Mouse (Mus musculus) CH12.LX (cell line): Measurements from ENCODE around the gene Procr. TPM values are rescaled to one million over a fixed set of nuclear protein-coding genes. Genes with fewer than 3 reads are reported as not detected.

Experiments used
- DNase-seq: peaks from one replicate; pipeline ENCODE4 v3.0.0-alpha.2; 2013; ENCODE audit errors: extremely low read depth
- H3K27ac ChIP-seq: 2 replicates; pipeline ENCODE4 v1.5.1; 2012; ENCODE audit warnings: low read depth, mild to moderate bottlenecking, control low read depth, moderate library complexity; ENCODE audit not compliant: insufficient read depth
- H3K27me3 ChIP-seq: replicated peaks from 2 replicates; pipeline ENCODE3; 2012; ENCODE audit warnings: inconsistent platforms
- H3K36me3 ChIP-seq, 2 experiments: replicated peaks in 1 of 2; 2 replicates each; pipeline versions ENCODE3 to v1.6.1; 2012; ENCODE audit warnings: inconsistent platforms in 1 of 2, low read length in 1 of 2, mild to moderate bottlenecking in 1 of 2, mixed read lengths in 1 of 2, moderate library complexity in 1 of 2; ENCODE audit not compliant: control insufficient read depth in 1 of 2, insufficient read depth in 1 of 2
- H3K4me1 ChIP-seq, 2 experiments: 2 replicates each; pipeline ENCODE4 v1.6.1; 2012; ENCODE audit warnings: inconsistent platforms in 1 of 2, moderate library complexity in 1 of 2; ENCODE audit not compliant: insufficient read depth in 2 of 2, control insufficient read depth in 1 of 2
- H3K4me2 ChIP-seq: 2 replicates; pipeline ENCODE4 v1.6.1; 2012; ENCODE audit warnings: low read depth, mild to moderate bottlenecking, control low read depth; ENCODE audit not compliant: poor library complexity, insufficient read depth, severe bottlenecking
- H3K4me3 ChIP-seq, 3 experiments: fragments of 150-350 bp in 1 of 3; sonication (generic) in 1 of 3; replicated peaks in 1 of 3; 2 replicates each; pipeline versions ENCODE3 to v1.5.1; 2011 to 2012; ENCODE audit warnings: low read depth in 2 of 3, low read length in 2 of 3, mild to moderate bottlenecking in 2 of 3, moderate library complexity in 2 of 3, control low read depth in 1 of 3, improper control_type of control experiment in 1 of 3, inconsistent platforms in 1 of 3, mixed read lengths in 1 of 3; ENCODE audit not compliant: poor library complexity in 1 of 3
- H3K79me2 ChIP-seq: replicated peaks from 2 replicates; pipeline ENCODE4 v1.6.1; 2012; ENCODE audit warnings: mild to moderate bottlenecking, moderate library complexity; ENCODE audit not compliant: control insufficient read depth, poor library complexity, insufficient read depth, severe bottlenecking; ENCODE audit errors: extremely low read depth
- H3K9ac ChIP-seq: 2 replicates; pipeline ENCODE4 v1.6.1; 2012; ENCODE audit warnings: low read depth, mild to moderate bottlenecking, control low read depth, moderate library complexity; ENCODE audit not compliant: insufficient read depth
- H3K9me3 ChIP-seq: replicated peaks from 2 replicates; pipeline ENCODE3; 2012; ENCODE audit warnings: low read length, inconsistent platforms, mixed read lengths
- CHD1 ChIP-seq: IDR thresholded peaks from 2 replicates; pipeline ENCODE4 v1.6.1; 2012; ENCODE audit warnings: low read depth, low read length, improper control_type of control experiment, inconsistent platforms
- E2F4 ChIP-seq: IDR thresholded peaks from 2 replicates; pipeline ENCODE4 v1.6.1; 2011; ENCODE audit warnings: low read depth, low read length, improper control_type of control experiment; ENCODE audit not compliant: insufficient replicate concordance
- EP300 ChIP-seq: IDR thresholded peaks from 2 replicates; pipeline ENCODE4 v1.6.1; 2011; ENCODE audit warnings: low read length, improper control_type of control experiment
- GABPA ChIP-seq: IDR thresholded peaks from 2 replicates; pipeline ENCODE4 v1.6.1; 2012; ENCODE audit warnings: low read depth, low read length, improper control_type of control experiment, inconsistent platforms; ENCODE audit not compliant: insufficient replicate concordance
- JUND ChIP-seq: conservative IDR thresholded peaks from 2 replicates; pipeline ENCODE4 v1.6.1; 2011; ENCODE audit warnings: low read depth, low read length, improper control_type of control experiment
- KAT2A ChIP-seq: IDR thresholded peaks from 2 replicates; pipeline ENCODE4 v1.6.1; 2012; ENCODE audit warnings: low read length, improper control_type of control experiment, inconsistent platforms; ENCODE audit not compliant: insufficient replicate concordance
- MAFK ChIP-seq: IDR thresholded peaks from 2 replicates; pipeline ENCODE4 v1.6.1; 2011; ENCODE audit warnings: low read length, improper control_type of control experiment; ENCODE audit not compliant: insufficient replicate concordance
- MAX ChIP-seq: IDR thresholded peaks from 2 replicates; pipeline ENCODE4 v1.6.1; 2011; ENCODE audit warnings: low read length, improper control_type of control experiment
- MXI1 ChIP-seq: IDR thresholded peaks from 2 replicates; pipeline ENCODE4 v1.6.1; 2011; ENCODE audit warnings: mild to moderate bottlenecking, low read depth, low read length, improper control_type of control experiment
- NELFE ChIP-seq: IDR thresholded peaks from 2 replicates; pipeline ENCODE4 v1.6.1; 2011; ENCODE audit warnings: low read depth, low read length, improper control_type of control experiment
- NRF1 ChIP-seq: IDR thresholded peaks from 2 replicates; pipeline ENCODE4 v1.6.1; 2014; ENCODE audit warnings: low read depth, mild to moderate bottlenecking, inconsistent platforms, low read length, improper control_type of control experiment, moderate library complexity
- PAX5 ChIP-seq: IDR thresholded peaks from 2 replicates; pipeline ENCODE4 v1.6.1; 2012; ENCODE audit warnings: low read length, inconsistent platforms, mixed read lengths
- POLR2A ChIP-seq: IDR thresholded peaks from 2 replicates; pipeline ENCODE4 v1.6.1; 2011; ENCODE audit warnings: low read depth, mild to moderate bottlenecking, improper control_type of control experiment, low read length
- RAD21 ChIP-seq: IDR thresholded peaks from 2 replicates; pipeline ENCODE4 v1.6.1; 2011; ENCODE audit warnings: low read depth, mild to moderate bottlenecking, low read length, improper control_type of control experiment, moderate library complexity
- RCOR1 ChIP-seq: conservative IDR thresholded peaks from 2 replicates; pipeline ENCODE4 v1.6.1; 2012; ENCODE audit warnings: low read depth, mild to moderate bottlenecking, inconsistent platforms, low read length, improper control_type of control experiment
- SIN3A ChIP-seq: IDR thresholded peaks from 2 replicates; pipeline ENCODE4 v1.6.1; 2012; ENCODE audit warnings: low read length, improper control_type of control experiment, inconsistent platforms
- TBP ChIP-seq: conservative IDR thresholded peaks from 2 replicates; pipeline ENCODE4 v1.6.1; 2011; ENCODE audit warnings: low read depth, low read length, improper control_type of control experiment
- USF1 ChIP-seq: IDR thresholded peaks from 2 replicates; pipeline ENCODE4 v1.6.1; 2014; ENCODE audit warnings: low read depth, mild to moderate bottlenecking, inconsistent platforms, low read length, improper control_type of control experiment
- ZMIZ1 ChIP-seq: IDR thresholded peaks from 2 replicates; pipeline ENCODE4 v1.6.1; 2012; ENCODE audit warnings: low read depth, mild to moderate bottlenecking, inconsistent platforms, low read length, improper control_type of control experiment
- ZNF384 ChIP-seq: IDR thresholded peaks from 2 replicates; pipeline ENCODE4 v1.6.1; 2012; ENCODE audit warnings: low read depth, low read length, improper control_type of control experiment, inconsistent platforms
- dilution Hi-C: fragments of 300-500 bp; cut with MboI; formaldehyde crosslinking; loops from 2 replicates; pipeline ENCODE4 v1.14.3; 2020; ENCODE audit warnings: low sequenced_read_pairs; ENCODE audit not compliant: extremely low pct_unique_long_range_greater_than_20kb, extremely low pct_ligation_motif_present
- in situ Hi-C: fragments of 300-500 bp; cut with MboI; formaldehyde crosslinking; loops from 3 replicates; pipeline ENCODE4 v1.14.3; 2019; ENCODE audit warnings: low sequenced_read_pairs, low pct_ligation_motif_present, low pct_unique_long_range_greater_than_20kb, mixed read lengths
- polyA plus RNA-seq: library from polyadenylated mRNA; unstranded; fragments of >175 nt; gene quantifications from 2 replicates; pipeline ENCODE4 v1.2.1, GENCODE M21; 2012; ENCODE audit warnings: low read depth; ENCODE audit not compliant: insufficient read length
- total RNA-seq, 2 experiments: library from RNA; depleted of rRNA; stranded (reverse); fragments of 300-350 nt in 1 of 2; fragments of >200 nt in 1 of 2; gene quantifications; 2 replicates each; pipeline ENCODE4 v1.2.3; 2012 to 2014

Procr gene
- total and polyA plus RNA-seq, 3 experiments, result 0.14 to 2.8 TPM; not detected in 1

GRCm38 (mm10) chr2:155777688-155777985 lies 26.7 kb downstream of the Procr start:
- Histone ChIP-seq H3K4me3 (no peak overlapping the region), H3K27me3 (peaks cover 65% of the 10 kb centered on the region), H3K27ac (no peak overlapping the region), H3K9ac (no peak overlapping the region), H3K36me3 (no peaks in the 10 kb centered on the region), H3K4me1 (peaks cover 5 to 6% of the 10 kb centered on the region in 2 experiments), H3K9me3 (peaks cover 5% of the 10 kb centered on the region), H3K4me2 (no peak overlapping the region), H3K79me2 (no peaks in the 10 kb centered on the region)
- TF ChIP-seq NELFE, result no peak
- no peak for TF ChIP-seq PAX5
- TF ChIP-seq RAD21, result no peak
- no peak for TF ChIP-seq TBP
- TF ChIP-seq MAFK, result no peak
- TF ChIP-seq USF1, result no peak
- no peak for TF ChIP-seq ZMIZ1
- no peak for TF ChIP-seq GABPA
- in situ Hi-C loops, result no loop called here
- DNase-seq, result no peak
- dilution Hi-C loops, result no loop called here

GRCm38 (mm10) chr2:155778004-155778403 lies 27.1 kb downstream of the Procr start:
- Histone ChIP-seq H3K36me3 (no peaks in the 10 kb centered on the region), H3K27ac (no peak overlapping the region), H3K4me2 (no peak overlapping the region), H3K79me2 (no peaks in the 10 kb centered on the region), H3K4me3 (no peak overlapping the region), H3K27me3 (peaks cover 62% of the 10 kb centered on the region), H3K4me1 (peaks cover 5 to 6% of the 10 kb centered on the region in 2 experiments), H3K9me3 (peaks cover 5% of the 10 kb centered on the region), H3K9ac (no peak overlapping the region)
- in situ Hi-C loops, result no loop called here
- DNase-seq, result no peak
- dilution Hi-C loops, result no loop called here
- TF ChIP-seq NRF1, result no peak
- no peak for TF ChIP-seq RCOR1
- no peak for TF ChIP-seq POLR2A
- TF ChIP-seq MXI1, result no peak
- TF ChIP-seq KAT2A, result no peak
- TF ChIP-seq MAX, result no peak
- no peak for TF ChIP-seq EP300

GRCm38 (mm10) chr2:155779066-155779465 lies 28.1 kb downstream of the Procr start:
- dilution Hi-C loops (no loop called here), in situ Hi-C loops (no loop called here)
- DNase-seq, result no peak
- peaks cover 55% of the 10 kb centered on the region for H3K27me3 ChIP-seq
- no peak for TF ChIP-seq USF1
- TF ChIP-seq JUND, result no peak
- no peak for TF ChIP-seq CHD1
- TF ChIP-seq SIN3A, result no peak
- TF ChIP-seq PAX5, result no peak
- TF ChIP-seq E2F4, result no peak
- TF ChIP-seq NRF1, result no peak
- TF ChIP-seq ZNF384, result no peak
- TF ChIP-seq, all 38 proteins: peak for 0
- no peak overlapping the region; the same call in 1 of the 2 replicates for H3K9ac ChIP-seq
- H3K4me1 ChIP-seq, result peaks cover 5 to 6% of the 10 kb centered on the region in 2 experiments
- peaks cover 5% of the 10 kb centered on the region for H3K9me3 ChIP-seq
- no peak overlapping the region for H3K27ac ChIP-seq
- no peak overlapping the region for H3K4me3 ChIP-seq
- no peak overlapping the region for H3K4me2 ChIP-seq
- H3K79me2 ChIP-seq, result no peaks in the 10 kb centered on the region
- no peaks in the 10 kb centered on the region for H3K36me3 ChIP-seq
